Mouse (Mus musculus): ENCODE measurements around the gene Itih5.

DNA sequence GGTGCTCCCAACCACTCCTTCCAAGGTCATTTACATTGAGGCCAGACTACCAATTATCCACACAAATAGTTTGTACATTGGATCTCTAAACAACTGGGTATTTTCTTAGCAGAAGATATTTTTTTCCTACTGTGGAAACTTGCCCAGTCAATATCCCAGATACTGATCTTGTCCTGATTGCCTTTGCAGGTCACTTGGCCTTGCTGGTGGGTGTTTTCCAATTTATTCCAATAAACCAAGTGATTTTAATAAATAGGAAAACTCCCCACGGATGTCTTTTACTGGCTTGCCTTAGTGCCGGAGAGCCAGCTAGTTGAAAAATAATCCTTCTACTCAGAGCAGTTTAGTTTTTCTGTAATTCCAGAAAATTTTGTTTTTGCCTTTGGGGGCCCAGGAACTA, 98.6 kb downstream of the Itih5 start:
- TF ChIP-seq CTCF (IDR thresholded peaks at IDR 0.05; ENCODE audit: borderline replicate concordance, extremely low read depth, insufficient read depth, insufficient read length), result no peak
- no peak for TF ChIP-seq POLR2A (IDR thresholded peaks at IDR 0.05; ENCODE audit: borderline replicate concordance, extremely low read depth, insufficient read depth, insufficient read length, poor library complexity, severe bottlenecking)
